Mouse (Mus musculus) common myeloid progenitor, adult 5-6 weeks (primary cell): ENCODE results near the gene Usp49. TPM values are rescaled to one million over a fixed set of nuclear protein-coding genes. Genes with fewer than 3 reads are reported as not detected.
"Not testable (repeated sequence)": the region's sequence is repeated elsewhere in the genome, so short reads cannot be mapped to it uniquely, and the experiment has no call there.

Experiments used
- ATAC-seq: replicated peaks from 2 replicates; pipeline ENCODE4 v1.8.0; 2016; ENCODE audit warnings: low read depth, mild to moderate bottlenecking, moderate TSS enrichment, inconsistent platforms; ENCODE audit not compliant: poor library complexity, severe bottlenecking
- total RNA-seq: library from RNA; stranded (forward); fragments of 200-1000, 187-1606 nt; gene quantifications from 2 replicates; pipeline ENCODE4 v1.2.3, GENCODE M21; 2017

Usp49 gene
- total RNA-seq, 1 experiment from 2014 or later, result 11.4 TPM

- no peak for ATAC-seq
Observed at GRCm38 (mm10) chr17:47633999-47634770, 3.7 kb downstream of the Usp49 start.

DNA sequence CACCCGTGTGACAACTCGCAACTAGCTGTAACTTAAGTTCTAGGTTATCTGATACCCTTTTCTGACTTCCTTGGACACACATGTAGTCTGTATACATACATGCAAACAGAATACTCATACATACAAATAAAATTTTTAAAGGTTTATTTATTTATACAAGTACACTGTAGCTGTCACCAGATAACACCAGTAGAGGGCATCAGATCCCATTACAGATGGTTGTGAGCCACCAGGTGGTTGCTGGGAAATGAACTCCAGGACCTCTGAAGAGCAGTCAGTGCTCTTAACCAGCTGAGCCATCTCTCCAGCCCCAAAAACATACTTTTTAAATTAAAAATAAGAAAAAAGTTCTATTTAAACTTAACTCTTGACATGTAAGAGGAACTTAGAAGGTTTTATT, 12.5 kb downstream of the Usp49 start:
- ATAC-seq, result no peak

DNA sequence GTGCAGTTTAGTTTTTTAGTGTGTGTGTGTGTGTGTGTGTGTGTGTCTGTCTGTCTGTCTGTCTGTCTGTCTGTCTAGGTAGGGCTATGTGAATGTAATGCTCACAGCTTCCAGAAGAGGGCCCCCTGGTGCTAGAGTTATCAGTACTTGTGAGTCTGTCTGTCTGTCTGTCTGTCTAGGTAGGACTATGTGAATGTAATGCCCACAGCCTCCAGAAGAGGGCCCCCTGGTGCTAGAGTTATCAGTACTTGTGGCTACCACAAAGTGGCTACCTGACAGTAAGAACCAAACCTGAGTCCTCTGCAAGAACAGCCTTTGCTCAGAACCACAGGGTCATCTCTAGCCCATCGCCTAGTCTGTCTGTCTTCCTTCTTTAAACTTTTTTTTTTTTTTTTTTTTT, 16.2 kb downstream of the Usp49 start:
- ATAC-seq, result peak; percentile 93

GRCm38 (mm10) chr17:47648966-47649365, 18.5 kb downstream of the Usp49 start:
- ATAC-seq, result no peak

DNA sequence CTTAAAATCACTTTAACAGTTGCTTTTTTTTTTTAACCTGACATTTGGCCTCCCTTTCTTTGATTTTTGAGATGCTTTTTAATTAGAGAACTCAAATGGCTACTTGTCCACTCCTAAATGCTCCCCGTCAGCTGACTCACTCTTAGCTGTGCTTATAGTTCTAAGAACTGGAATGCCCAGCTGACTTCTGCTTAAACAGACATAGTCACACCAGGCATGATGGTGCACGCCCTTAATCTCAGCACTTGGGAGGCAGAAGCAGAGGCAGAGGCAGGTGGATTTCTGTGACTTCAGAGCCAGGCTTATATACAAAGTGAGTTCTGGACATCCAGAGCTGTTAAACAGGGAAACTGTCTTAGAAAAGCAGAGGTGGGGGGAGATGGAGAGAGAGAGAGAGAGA, 21.5 kb downstream of the Usp49 start:
- no peak for ATAC-seq

GRCm38 (mm10) chr17:47654346-47654745, 23.9 kb downstream of the Usp49 start:
- ATAC-seq, result not testable (repeated sequence)

- ATAC-seq, result no peak
Observed at GRCm38 (mm10) chr17:47655697-47656096, 25.2 kb downstream of the Usp49 start.

DNA sequence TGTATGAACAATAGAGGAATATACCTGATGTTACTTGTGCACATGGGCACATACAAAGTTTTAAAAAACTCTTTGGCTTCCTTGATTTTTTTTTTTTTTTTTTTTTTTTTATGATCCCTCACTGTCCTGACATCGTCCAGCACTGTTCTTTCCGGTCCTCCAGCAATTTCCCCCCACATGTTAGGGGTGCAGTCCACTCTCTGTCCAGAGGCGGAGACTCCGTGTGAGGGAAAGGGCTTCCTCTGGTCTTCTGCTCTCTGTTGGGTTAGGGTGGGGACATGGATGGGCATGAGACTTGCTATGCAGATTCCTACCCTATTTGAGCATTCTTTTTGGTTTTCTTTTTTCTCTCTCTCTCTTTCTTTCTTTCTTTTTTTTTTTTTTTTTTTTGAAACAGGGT, 27.4 kb downstream of the Usp49 start:
- no peak for ATAC-seq

GRCm38 (mm10) chr17:47658741-47659243, 28.3 kb downstream of the Usp49 start:
- ATAC-seq, result no peak

DNA sequence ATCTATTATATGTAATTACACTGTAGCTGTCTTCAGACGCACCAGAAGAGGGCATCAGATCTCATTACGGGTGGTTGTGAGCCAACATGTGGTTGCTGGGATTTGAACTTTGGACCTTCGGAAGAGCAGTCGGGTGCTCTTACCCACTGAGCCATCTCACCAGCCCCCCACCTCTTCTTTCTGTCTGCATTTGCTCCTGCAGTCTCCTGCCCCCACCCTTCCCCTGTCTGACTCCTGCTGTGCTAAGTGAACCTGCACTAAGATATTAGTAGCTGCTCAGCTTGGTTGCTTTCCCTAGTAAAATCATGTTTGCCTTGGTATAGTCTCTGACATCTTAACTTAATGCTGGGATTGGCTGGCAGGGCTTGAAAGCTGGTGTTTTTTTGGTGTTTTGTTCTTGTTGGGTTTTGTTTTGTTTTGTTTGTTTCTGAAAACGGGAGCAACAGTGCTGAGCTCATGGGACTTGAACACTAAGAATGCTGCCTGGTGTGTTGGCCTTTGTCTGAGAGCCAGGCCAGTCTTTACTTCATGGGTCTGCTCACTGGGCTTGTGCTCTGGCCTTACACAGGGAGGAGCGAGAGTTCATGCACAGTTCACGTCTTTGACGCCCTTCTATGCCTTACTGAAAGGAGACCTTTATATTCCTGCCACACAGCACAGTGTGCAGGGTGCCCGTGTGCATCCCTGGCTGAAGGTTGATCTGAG, 32.7 kb downstream of the Usp49 start:
- ATAC-seq, result no peak

- ATAC-seq, result no peak
Observed at GRCm38 (mm10) chr17:47664474-47664873, 34.0 kb downstream of the Usp49 start.

DNA sequence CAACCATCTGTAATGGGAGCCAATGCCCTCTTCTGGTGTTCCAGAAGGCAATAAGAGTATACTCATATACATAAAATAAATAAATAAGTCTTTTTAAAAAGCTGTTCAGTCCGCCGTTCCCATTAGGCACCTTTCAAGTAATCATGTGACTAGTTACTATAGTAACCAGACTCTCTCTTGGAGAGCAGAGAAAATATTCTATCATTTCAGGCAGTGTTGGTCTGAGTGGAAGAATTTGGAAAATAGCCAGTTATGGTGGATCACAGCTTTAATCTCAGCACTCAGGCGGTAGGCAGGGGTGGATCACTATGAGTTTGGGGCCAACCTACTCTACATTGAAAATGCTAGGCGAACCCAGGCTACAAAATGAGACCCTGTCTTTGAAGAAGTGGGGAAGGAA, 38.7 kb downstream of the Usp49 start:
- ATAC-seq, result no peak

DNA sequence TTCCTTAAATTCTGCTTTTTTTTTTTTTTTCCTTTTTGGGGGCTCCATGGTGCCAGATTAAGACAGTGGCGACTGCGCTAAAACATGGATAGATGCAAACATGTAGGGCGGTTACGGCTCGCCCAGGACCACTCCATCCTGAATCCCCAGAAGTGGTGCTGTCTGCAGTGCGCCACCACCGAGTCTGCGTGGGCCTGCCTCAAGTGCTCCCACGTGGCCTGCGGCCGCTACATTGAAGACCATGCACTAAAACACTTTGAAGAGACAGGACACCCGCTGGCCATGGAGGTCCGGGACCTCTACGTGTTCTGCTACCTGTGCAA, 41.5 kb downstream of the Usp49 start:
- ATAC-seq, result 0 out of 2 replicates have a peak, but pooled peaks have one; percentile 13

DNA sequence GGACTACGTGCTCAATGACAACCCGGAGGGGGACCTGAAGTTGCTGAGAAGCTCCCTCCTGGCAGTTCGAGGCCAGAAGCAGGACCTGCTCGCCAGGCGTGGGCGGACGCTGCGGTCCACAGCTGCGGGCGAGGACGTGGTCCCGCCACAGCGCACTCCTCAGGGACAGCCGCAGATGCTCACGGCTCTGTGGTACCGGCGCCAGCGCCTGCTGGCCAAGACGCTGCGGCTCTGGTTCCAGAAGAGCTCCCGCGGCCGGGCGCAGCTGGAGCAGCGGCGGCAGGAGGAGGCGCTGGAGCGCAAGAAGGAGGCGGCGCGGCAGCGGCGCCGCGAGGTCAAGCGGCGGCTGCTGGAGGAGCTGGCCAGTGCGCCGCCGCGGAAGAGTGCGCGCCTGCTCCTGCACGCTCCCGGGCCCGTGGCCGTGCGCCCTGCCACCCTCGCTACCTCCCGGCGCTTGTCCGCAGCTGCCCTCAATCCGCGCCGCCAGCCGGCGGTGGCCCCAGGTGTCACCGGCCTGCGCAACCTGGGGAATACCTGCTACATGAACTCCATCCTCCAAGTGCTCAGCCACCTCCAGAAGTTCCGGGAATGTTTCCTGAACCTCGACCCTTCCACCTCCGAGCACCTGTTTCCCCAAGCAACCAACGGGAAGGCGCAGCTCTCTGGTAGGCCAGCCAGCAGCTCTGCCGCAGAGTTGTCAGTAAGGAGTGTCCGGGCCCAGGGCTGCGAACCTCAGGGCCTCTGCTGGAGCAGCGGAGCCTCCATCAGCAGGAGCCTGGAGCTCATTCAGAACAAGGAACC, 42.0 kb downstream of the Usp49 start:
- peak; percentile 53 for ATAC-seq

DNA sequence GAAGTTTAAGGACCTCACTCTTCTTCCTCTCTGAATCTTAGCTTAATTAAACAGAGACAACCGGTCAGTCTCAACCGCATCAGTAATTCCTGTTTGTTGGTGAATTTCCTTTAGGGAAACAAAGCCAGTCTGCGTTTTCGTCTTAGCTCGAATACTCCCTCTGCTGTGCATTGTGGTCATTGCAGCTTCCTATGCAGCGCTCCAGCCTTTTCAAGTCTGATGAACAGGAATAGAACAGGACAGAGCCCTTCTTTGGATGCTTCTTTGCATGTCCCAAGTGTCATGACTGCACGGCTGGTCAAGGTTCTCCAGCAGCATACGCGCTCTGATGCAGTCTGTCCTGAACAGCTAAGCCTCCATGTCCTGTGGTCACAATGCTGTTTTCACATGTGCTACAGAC, 46.1 kb downstream of the Usp49 start:
- ATAC-seq, result peak; percentile 73

- no peak for ATAC-seq
Observed at GRCm38 (mm10) chr17:47678238-47678637, 47.7 kb downstream of the Usp49 start.

DNA sequence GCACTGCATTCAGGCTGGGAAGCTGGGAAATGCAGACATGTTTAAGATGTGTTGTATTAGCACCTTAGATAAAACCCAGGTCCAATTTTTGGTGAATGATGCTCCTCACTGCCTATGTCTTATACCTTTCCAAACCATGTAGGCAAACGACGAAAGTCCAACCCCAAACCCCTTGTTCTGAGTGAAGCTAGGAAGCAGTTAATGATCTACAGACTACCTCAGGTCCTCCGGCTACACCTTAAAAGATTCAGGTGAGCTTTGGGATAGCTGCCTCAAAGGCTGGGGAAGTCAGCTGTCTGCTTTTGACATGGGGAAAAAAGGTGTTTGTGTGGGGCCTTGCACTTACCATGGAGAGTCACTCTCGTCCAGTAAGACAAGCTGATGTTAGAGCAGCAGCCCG, 48.2 kb downstream of the Usp49 start:
- ATAC-seq, result no peak

DNA sequence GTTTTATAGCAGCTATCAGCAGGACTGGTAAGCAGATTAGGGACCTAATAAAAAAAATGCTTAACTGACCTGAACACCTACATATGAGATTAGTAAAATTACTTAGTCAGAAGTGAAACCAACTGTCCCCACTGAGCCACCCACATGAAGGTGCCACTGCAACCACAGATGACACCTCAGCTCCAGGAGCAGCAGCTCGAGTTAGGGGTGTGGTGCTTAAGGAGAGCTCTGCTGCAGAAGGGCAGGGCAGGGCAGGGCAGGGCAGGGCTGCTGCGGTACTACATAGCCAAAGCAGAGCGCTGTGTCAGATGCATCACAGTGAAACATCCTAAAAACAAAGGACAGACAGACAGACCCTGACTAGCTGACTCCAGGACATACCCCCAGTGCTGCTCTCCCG, 52.3 kb downstream of the Usp49 start:
- no peak for ATAC-seq

- peak; percentile 88 for ATAC-seq
Observed at GRCm38 (mm10) chr17:47687409-47688343, 57.2 kb downstream of the Usp49 start.

- ATAC-seq, result no peak
Observed at GRCm38 (mm10) chr17:47688344-47688607, 57.8 kb downstream of the Usp49 start, which contains the start of gene Tomm6. Gene Tomm6, minus strand, starts transcription at chr17:47688386.
